Mouse (Mus musculus) spleen, adult 2 months (tissue): ENCODE results near the gene Slco3a1.

Source experiments
- CTCF ChIP-seq: fragments of 200-500 bp; IDR thresholded peaks from 2 replicates; pipeline ENCODE4 v1.5.1; 2011; ENCODE audit warnings: mild to moderate bottlenecking, inconsistent platforms; ENCODE audit not compliant: insufficient read depth, insufficient read length, insufficient replicate concordance; ENCODE audit errors: extremely low read depth
- POLR2A ChIP-seq: fragments of 200-500 bp; IDR thresholded peaks from 2 replicates; pipeline ENCODE4 v1.6.1; 2011; ENCODE audit warnings: low read depth, low read length, inconsistent platforms

DNA sequence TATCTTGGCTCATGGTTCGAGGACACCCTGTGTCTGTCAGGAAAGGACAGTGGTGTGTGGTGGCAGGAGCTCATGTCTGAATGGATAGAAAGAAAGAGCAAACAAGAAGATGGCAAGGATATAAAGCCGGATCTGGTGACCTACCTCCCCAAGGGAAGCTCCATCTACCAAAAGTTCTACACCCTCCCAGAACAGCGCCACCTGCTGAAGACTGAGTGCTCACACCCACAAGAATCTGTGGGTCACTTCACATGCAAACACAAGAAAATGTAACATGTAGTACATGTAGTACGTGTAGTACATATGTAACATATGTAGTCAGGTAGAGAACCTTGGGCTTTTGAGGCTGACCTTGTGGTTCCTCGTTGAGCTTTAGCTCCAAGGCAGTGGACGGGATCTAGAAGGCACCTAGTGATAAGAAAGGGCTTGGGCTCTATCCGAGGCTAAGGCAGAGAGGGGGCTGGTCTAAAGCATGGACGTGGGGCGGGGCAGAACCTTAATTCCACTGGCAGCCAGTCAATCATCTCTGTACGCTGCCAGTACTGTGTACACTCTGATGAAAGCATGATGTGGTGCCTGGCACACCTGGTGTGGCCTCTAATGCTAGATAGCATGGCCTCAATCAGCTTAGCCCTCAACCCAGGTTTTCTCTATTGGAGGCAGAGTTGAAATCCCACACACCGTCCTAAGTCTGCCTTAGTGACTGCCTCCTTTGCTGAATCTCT is 186.2 kb downstream of the Slco3a1 start:
- TF ChIP-seq CTCF (no peak), POLR2A (no peak)
